Mouse (Mus musculus): ENCODE results near the gene Olfr1297. TPM values are rescaled to one million over a fixed set of nuclear protein-coding genes. Genes with fewer than 3 reads are reported as not detected.

Olfr1297 gene
- not detected in 2 replicates for polyA plus RNA-seq (2015; fragmentation: Nextera tagmentation; extraction: Ambion mirVana)

DNA sequence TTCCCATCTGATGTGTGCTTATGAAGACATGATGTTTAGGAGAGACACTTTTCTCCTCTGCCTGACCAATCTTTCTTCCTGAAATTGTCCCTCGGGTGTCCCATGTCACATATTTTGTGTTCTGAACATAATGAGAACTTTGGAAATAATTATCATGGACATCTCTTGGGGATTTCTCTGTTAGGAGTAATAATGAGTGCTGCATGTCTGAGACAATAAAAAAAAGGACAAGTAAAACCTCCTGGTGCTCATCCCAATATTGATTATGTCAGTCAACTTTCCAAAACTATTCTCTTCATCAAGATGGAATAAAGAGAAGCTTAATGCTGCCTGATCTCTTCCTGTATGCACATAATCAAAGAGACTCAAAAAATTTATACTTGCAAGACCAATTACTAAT is at the start of gene Olfr1297:
Gene Olfr1297, minus strand, starts transcription at position 101 of the 400 bp plus-strand sequence.
- Histone ChIP-seq H3K27ac (no peak within 1 kb of the TSS), H3K36me3 (no peaks in the 10 kb centered on the region), H3K4me3 (replicated peaks) (no peak within 1 kb of the TSS), H3K4me1 (replicated peaks) (no peaks in the 10 kb centered on the region), H3K4me2 (replicated peaks) (no peak within 1 kb of the TSS), H3K27me3 (no peaks in the 10 kb centered on the region), H3K9ac (replicated peaks) (no peak within 1 kb of the TSS), H3K9me3 (no peaks in the 10 kb centered on the region)
- no peak for ATAC-seq
- WGBS: 88% methylated on average over 1 of the region's 1 CpGs

DNA sequence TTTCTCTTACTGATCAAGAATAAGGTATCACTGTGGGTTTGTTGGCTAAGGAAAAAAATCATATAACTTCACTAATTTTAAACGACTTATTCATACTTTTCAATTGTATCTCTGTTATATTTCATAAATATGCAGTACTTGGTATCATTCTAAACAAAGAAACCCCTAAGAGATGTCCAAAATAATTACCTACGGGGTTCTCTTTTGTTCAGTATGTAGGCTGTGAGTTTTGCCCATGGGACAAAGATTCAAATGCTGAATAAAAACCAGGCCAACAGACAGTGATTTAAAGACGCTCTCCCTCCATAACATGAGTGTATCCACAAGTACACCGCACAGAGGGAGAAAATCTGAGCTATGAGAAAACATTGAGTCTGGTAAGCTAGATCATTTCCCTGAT is 34.8 kb upstream of the Olfr1297 start, which contains the start of gene Olfr1299:
Gene Olfr1299, plus strand, starts transcription at position 301 of the 400 bp plus-strand sequence.
- Histone ChIP-seq H3K27ac (no peak within 1 kb of the TSS), H3K9me3 (no peaks in the 10 kb centered on the region), H3K9ac (replicated peaks) (no peak within 1 kb of the TSS), H3K36me3 (no peaks in the 10 kb centered on the region), H3K27me3 (no peaks in the 10 kb centered on the region), H3K4me2 (replicated peaks) (no peak within 1 kb of the TSS), H3K4me1 (replicated peaks) (no peaks in the 10 kb centered on the region), H3K4me3 (replicated peaks) (no peak within 1 kb of the TSS)
- WGBS: 82% methylated on average over 4 of the region's 4 CpGs
- no peak for ATAC-seq

GRCm38 (mm10) chr2:111649101-111649500 is 22.8 kb upstream of the Olfr1297 start, which contains the start of gene Olfr1298:
Gene Olfr1298 (minus strand): TSS chr2:111649201.
- Histone ChIP-seq H3K9ac (replicated peaks) (no peak within 1 kb of the TSS), H3K4me2 (replicated peaks) (no peak within 1 kb of the TSS), H3K4me3 (replicated peaks) (no peak within 1 kb of the TSS), H3K9me3 (no peaks in the 10 kb centered on the region), H3K27me3 (no peaks in the 10 kb centered on the region), H3K27ac (no peak within 1 kb of the TSS), H3K4me1 (replicated peaks) (no peaks in the 10 kb centered on the region), H3K36me3 (no peaks in the 10 kb centered on the region)
- 95% methylated on average over 1 of the region's 1 CpGs for WGBS
- ATAC-seq: no peak

DNA sequence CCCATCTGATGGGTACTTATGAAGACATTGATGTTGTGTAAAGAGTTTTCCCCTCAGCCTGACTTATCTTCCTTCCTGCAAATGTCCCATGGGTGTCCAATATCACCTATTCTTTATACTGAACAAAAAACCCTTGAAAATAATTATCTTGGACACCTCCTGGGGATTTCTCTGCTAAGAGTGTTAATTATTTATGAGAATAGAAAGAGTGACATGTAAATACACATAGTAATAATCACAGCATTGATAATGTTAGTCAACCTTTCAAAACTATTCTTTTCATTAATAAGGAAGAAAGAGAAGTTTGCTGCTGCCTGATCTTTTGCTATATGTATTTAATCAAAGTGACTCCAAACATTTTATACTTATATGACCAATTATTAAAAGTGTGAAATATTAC is 56.7 kb downstream of the Olfr1297 start, which contains the start of gene Olfr1295:
Gene Olfr1295, minus strand, starts transcription at position 101 of the 400 bp plus-strand sequence.
- Histone ChIP-seq H3K9me3 (no peaks in the 10 kb centered on the region), H3K9ac (replicated peaks) (no peak within 1 kb of the TSS), H3K27me3 (no peaks in the 10 kb centered on the region), H3K4me2 (replicated peaks) (no peak within 1 kb of the TSS), H3K27ac (no peak within 1 kb of the TSS), H3K4me3 (replicated peaks) (no peak within 1 kb of the TSS), H3K4me1 (replicated peaks) (no peaks in the 10 kb centered on the region), H3K36me3 (no peaks in the 10 kb centered on the region)
- ATAC-seq: no peak

Other genes starting within 250 kb of the Olfr1297 start
- gene Olfr1286, start 203.4 kb downstream of the Olfr1297 start, polyA plus RNA-seq (2015; fragmentation: Nextera tagmentation; extraction: Ambion mirVana): not detected in 2 replicates
- not detected in 2 replicates for gene Olfr1287, start 177.4 kb downstream of the Olfr1297 start, polyA plus RNA-seq (2015; fragmentation: Nextera tagmentation; extraction: Ambion mirVana)
- gene Olfr1288, start 152.4 kb downstream of the Olfr1297 start, polyA plus RNA-seq (2015; fragmentation: Nextera tagmentation; extraction: Ambion mirVana): not detected in 2 replicates
- not detected in 2 replicates for gene Olfr1289, start 145.7 kb downstream of the Olfr1297 start, polyA plus RNA-seq (2015; fragmentation: Nextera tagmentation; extraction: Ambion mirVana)
- gene Olfr1290, start 132.7 kb downstream of the Olfr1297 start, polyA plus RNA-seq (2015; fragmentation: Nextera tagmentation; extraction: Ambion mirVana): not detected in 2 replicates
- gene Olfr1291-ps1, start 129.3 kb downstream of the Olfr1297 start, polyA plus RNA-seq (2015; fragmentation: Nextera tagmentation; extraction: Ambion mirVana): not detected in 2 replicates
- gene Olfr1293-ps, start 101.3 kb downstream of the Olfr1297 start, polyA plus RNA-seq (2015; fragmentation: Nextera tagmentation; extraction: Ambion mirVana): not detected in 2 replicates
- not detected in 2 replicates for gene Olfr1294, start 86.2 kb downstream of the Olfr1297 start, polyA plus RNA-seq (2015; fragmentation: Nextera tagmentation; extraction: Ambion mirVana)
- gene Olfr1295, start 56.8 kb downstream of the Olfr1297 start, polyA plus RNA-seq (2015; fragmentation: Nextera tagmentation; extraction: Ambion mirVana): not detected in 2 replicates
- gene Olfr1298, start 22.7 kb upstream of the Olfr1297 start, polyA plus RNA-seq (2015; fragmentation: Nextera tagmentation; extraction: Ambion mirVana): not detected in 2 replicates
- not detected in 2 replicates for gene Olfr1299, start 34.9 kb upstream of the Olfr1297 start, polyA plus RNA-seq (2015; fragmentation: Nextera tagmentation; extraction: Ambion mirVana)
- not detected in 2 replicates for gene Olfr1301, start 124.5 kb upstream of the Olfr1297 start, polyA plus RNA-seq (2015; fragmentation: Nextera tagmentation; extraction: Ambion mirVana)
- not detected in 2 replicates for gene Olfr1302, start 150.9 kb upstream of the Olfr1297 start, polyA plus RNA-seq (2015; fragmentation: Nextera tagmentation; extraction: Ambion mirVana)
- not detected in 2 replicates for gene Olfr1303, start 193.8 kb upstream of the Olfr1297 start, polyA plus RNA-seq (2015; fragmentation: Nextera tagmentation; extraction: Ambion mirVana)

Measured in midbrain, embryonic 13.5 days (tissue).